Mouse (Mus musculus) forebrain, embryonic 10.5 days (tissue): ENCODE results near the gene Armc10. TPM values are rescaled to one million over a fixed set of nuclear protein-coding genes. Genes with fewer than 3 reads are reported as not detected.
A peak's percentile ranks its signal among the peaks of the same experiment; 100 is the strongest.

Source experiments
- DNase-seq: peaks from one replicate; pipeline ENCODE4 v3.0.0-alpha.2; 2017; ENCODE audit warnings: low spot score; ENCODE audit errors: extremely low spot score
- H3K27ac ChIP-seq: fragments of 300-500 bp; sonication (generic); 2 replicates; pipeline ENCODE4 v1.5.1; 2016; ENCODE audit warnings: mild to moderate bottlenecking
- H3K27me3 ChIP-seq: fragments of 300-500 bp; sonication (generic); 2 replicates; pipeline ENCODE4 v1.6.1; 2016; ENCODE audit warnings: mild to moderate bottlenecking; ENCODE audit not compliant: poor library complexity, severe bottlenecking
- H3K36me3 ChIP-seq: fragments of 300-500 bp; sonication (generic); replicated peaks from 2 replicates; pipeline ENCODE4 v1.6.1; 2016; ENCODE audit warnings: mild to moderate bottlenecking, moderate library complexity
- H3K4me1 ChIP-seq: fragments of 300-500 bp; sonication (generic); 2 replicates; pipeline ENCODE4 v1.6.1; 2016
- H3K4me3 ChIP-seq: fragments of 300-500 bp; sonication (generic); 2 replicates; pipeline ENCODE4 v1.5.1; 2016; ENCODE audit warnings: mild to moderate bottlenecking, moderate library complexity
- H3K9me3 ChIP-seq: fragments of 300-500 bp; sonication (generic); 2 replicates; pipeline ENCODE4 v1.6.1; 2016; ENCODE audit warnings: mild to moderate bottlenecking, moderate library complexity
- WGBS: fragments of 180-500 bp; shearing (Covaris S2); methylation state at CpG from one replicate; pipeline ENCODE4 v1.1.7; 2016; 5-methylcytosine and 5-hydroxymethylcytosine counted together
- polyA plus RNA-seq: library from polyadenylated mRNA; unstranded; fragments of >200 nt; fragmentation: Nextera tagmentation; extraction: Ambion mirVana; gene quantifications from 2 replicates; pipeline ENCODE4 v1.2.1, GENCODE M21; 2016

Gene Armc10
- polyA plus RNA-seq, 1 experiment from 2014 or later: 64.6 TPM

- Histone ChIP-seq H3K27ac (peak overlapping the region; percentile 94), H3K27me3 (peaks cover 20% of the 10 kb centered on the region), H3K9me3 (no peaks in the 10 kb centered on the region), H3K4me3 (peak overlapping the region; percentile 88), H3K36me3 (peaks cover 33% of the 10 kb centered on the region), H3K4me1 (peaks cover 23% of the 10 kb centered on the region)
- under 1% methylated on average over 25 of the region's 25 CpGs for WGBS
- no peak for DNase-seq
These were observed 499 bp downstream of the Armc10 start for GRCm38 (mm10) chr5:21646133-21646491.

- WGBS: 80% methylated on average over 2 of the region's 2 CpGs
- H3K4me1 ChIP-seq: peaks cover 13% of the 10 kb centered on the region
- H3K27ac ChIP-seq: no peak overlapping the region
- no peaks in the 10 kb centered on the region for H3K9me3 ChIP-seq
- no peaks in the 10 kb centered on the region for H3K27me3 ChIP-seq
- DNase-seq: no peak
- H3K36me3 ChIP-seq: peaks cover 77% of the 10 kb centered on the region
- no peak overlapping the region for H3K4me3 ChIP-seq
These were observed 5.1 kb downstream of the Armc10 start for GRCm38 (mm10) chr5:21650736-21651135.

GRCm38 (mm10) chr5:21651885-21652612, 6.4 kb downstream of the Armc10 start:
- Histone ChIP-seq H3K4me3 (no peak overlapping the region), H3K9me3 (no peaks in the 10 kb centered on the region), H3K27ac (no peak overlapping the region), H3K36me3 (peaks cover 86% of the 10 kb centered on the region), H3K27me3 (no peaks in the 10 kb centered on the region), H3K4me1 (peaks cover 6% of the 10 kb centered on the region)
- DNase-seq: no peak
- 92% methylated on average over 7 of the region's 7 CpGs for WGBS

- H3K36me3 ChIP-seq: peaks cover 92% of the 10 kb centered on the region
- H3K9me3 ChIP-seq: no peaks in the 10 kb centered on the region
- DNase-seq: no peak
- no peak overlapping the region for H3K4me3 ChIP-seq
- H3K27me3 ChIP-seq: no peaks in the 10 kb centered on the region
- 94% methylated on average over 9 of the region's 9 CpGs for WGBS
- no peak overlapping the region for H3K27ac ChIP-seq
- H3K4me1 ChIP-seq: 0 out of 2 replicates have a peak, but pooled peaks cover 3% of the 10 kb centered on the region
These were observed 11.3 kb downstream of the Armc10 start for GRCm38 (mm10) chr5:21656912-21657311.

GRCm38 (mm10) chr5:21658038-21658437, 12.4 kb downstream of the Armc10 start:
- WGBS: 91% methylated on average over 6 of the region's 6 CpGs
- no peak overlapping the region for H3K4me3 ChIP-seq
- H3K9me3 ChIP-seq: no peaks in the 10 kb centered on the region
- no peak overlapping the region for H3K27ac ChIP-seq
- H3K36me3 ChIP-seq: peaks cover 92% of the 10 kb centered on the region
- 0 out of 2 replicates have a peak, but pooled peaks cover 3% of the 10 kb centered on the region for H3K4me1 ChIP-seq
- no peaks in the 10 kb centered on the region for H3K27me3 ChIP-seq
- DNase-seq: no peak

DNA sequence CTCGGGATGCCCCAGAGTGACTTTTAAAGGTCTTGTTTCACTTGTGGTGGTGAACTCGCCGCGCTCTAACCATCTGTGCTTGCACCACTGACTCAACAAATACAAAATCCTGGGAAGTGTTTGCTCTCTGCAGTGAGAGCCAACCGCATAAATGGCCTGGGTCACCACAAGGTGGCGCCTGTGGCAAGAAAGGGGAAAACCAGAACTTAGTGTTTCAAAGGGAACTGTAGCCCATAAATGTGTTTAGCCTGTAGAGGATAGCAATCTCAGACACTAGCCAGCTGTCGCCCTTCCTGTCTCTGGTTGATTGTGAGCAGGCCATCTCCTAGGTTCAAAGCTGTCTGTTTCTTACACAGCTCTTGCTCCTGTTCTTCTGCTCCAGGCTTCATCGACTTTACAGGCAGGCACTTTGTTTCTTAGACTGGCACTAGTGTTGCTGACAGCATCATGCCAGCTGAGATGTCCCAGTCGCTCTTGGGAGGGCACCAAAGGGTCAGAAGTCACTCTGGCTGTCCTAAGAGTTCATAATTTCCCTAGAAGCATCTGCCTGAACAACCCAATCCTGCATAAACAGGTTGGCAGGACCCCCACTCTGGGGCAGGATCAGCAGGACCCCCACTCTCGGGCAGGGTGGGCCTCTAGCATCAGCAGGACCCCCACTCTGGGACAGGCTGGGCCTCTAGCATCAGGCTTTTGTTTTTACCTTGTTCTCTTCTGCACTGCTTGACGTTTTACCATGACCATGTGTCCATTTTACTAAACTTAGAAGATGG, 13.2 kb downstream of the Armc10 start:
- 0 out of 2 replicates have a peak, but pooled peaks cover 3% of the 10 kb centered on the region for H3K4me1 ChIP-seq
- peaks cover 92% of the 10 kb centered on the region for H3K36me3 ChIP-seq
- H3K9me3 ChIP-seq: no peaks in the 10 kb centered on the region
- H3K4me3 ChIP-seq: no peak overlapping the region
- H3K27ac ChIP-seq: peak overlapping the region; percentile 9; the same call in 1 of the 2 replicates
- DNase-seq: peak; percentile 75
- no peaks in the 10 kb centered on the region for H3K27me3 ChIP-seq
- 60% methylated on average over 11 of the region's 11 CpGs for WGBS

GRCm38 (mm10) chr5:21660850-21661249, 15.2 kb downstream of the Armc10 start:
- H3K9me3 ChIP-seq: no peaks in the 10 kb centered on the region
- no peak overlapping the region for H3K27ac ChIP-seq
- no peak overlapping the region for H3K4me3 ChIP-seq
- 93% methylated on average over 6 of the region's 6 CpGs for WGBS
- no peaks in the 10 kb centered on the region for H3K27me3 ChIP-seq
- DNase-seq: no peak
- H3K4me1 ChIP-seq: 0 out of 2 replicates have a peak, but pooled peaks cover 3% of the 10 kb centered on the region
- H3K36me3 ChIP-seq: peaks cover 94% of the 10 kb centered on the region

DNA sequence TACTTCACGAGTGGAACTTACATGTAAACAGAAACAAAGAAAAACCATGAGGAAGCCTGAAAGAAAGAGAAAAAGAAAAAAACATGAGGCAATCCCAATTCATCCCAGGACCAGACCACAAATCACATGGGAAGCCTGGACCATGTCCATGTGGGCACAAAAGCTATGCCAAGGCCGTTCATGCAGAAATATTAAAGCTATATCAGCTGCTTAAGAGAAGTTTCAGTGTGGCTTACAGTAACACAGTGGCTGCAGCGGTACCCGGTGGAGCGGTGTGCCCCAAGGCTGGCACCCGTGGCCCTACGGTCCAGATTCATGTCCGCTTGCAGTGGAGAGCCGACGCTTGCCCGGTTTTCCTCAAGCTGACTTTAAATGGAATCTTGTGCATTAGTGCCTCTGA, 17.5 kb downstream of the Armc10 start:
- no peak overlapping the region for H3K27ac ChIP-seq
- H3K27me3 ChIP-seq: no peaks in the 10 kb centered on the region
- DNase-seq: no peak
- peaks cover 8% of the 10 kb centered on the region; the same call in 1 of the 2 replicates for H3K4me1 ChIP-seq
- WGBS: 95% methylated on average over 11 of the region's 11 CpGs
- H3K36me3 ChIP-seq: peaks cover 78% of the 10 kb centered on the region
- H3K9me3 ChIP-seq: no peaks in the 10 kb centered on the region
- no peak overlapping the region for H3K4me3 ChIP-seq

DNA sequence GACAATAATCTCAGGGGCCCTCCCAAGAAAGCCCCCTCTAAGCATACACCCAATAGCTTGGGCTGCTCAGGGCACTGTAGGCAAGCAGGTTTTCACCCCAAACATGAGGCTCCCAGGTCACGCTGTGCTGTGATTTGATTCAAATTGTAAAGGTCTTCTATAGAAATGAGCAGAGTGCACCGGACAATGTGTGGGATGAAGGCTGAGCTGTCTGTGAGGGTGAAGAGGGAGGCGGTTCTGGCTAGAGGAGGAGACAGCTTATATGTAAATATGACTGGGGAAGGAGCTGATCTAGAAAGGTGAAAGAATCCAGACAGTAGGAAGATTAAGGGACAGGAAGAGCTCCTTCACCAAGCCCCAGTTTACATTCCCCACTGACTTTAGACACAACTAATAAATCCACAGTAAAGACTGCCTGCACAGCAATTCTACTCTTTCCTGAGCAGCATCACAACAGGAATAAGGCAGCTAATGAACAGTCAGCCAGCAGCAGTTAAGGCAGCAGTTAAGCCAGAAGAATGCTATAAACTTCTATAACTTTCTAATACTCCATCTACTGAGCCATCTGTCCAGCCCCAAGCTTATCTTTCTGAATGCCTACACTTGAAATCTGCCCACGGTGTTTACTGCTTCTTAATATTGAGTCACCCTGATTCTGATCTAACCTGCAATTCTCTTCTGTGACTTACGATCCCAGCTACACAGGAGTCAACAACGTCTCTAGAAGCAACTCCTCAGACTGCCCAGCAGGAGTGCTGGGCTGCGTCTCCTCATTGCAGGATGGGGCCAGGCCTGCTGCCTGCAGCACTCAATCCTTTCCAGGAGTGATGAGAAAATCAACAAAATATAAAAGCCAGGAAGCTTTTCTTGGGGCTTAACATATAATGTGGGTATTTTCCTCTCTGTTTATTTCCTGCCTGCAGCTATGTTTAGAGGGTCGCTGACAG, 21.9 kb downstream of the Armc10 start:
- no peaks in the 10 kb centered on the region for H3K9me3 ChIP-seq
- H3K27ac ChIP-seq: no peak overlapping the region
- WGBS: 71% methylated on average over 8 of the region's 8 CpGs
- H3K36me3 ChIP-seq: peaks cover 61% of the 10 kb centered on the region
- H3K27me3 ChIP-seq: no peaks in the 10 kb centered on the region
- peaks cover 5% of the 10 kb centered on the region; the same call in 1 of the 2 replicates for H3K4me1 ChIP-seq
- DNase-seq: no peak
- H3K4me3 ChIP-seq: no peak overlapping the region

DNA sequence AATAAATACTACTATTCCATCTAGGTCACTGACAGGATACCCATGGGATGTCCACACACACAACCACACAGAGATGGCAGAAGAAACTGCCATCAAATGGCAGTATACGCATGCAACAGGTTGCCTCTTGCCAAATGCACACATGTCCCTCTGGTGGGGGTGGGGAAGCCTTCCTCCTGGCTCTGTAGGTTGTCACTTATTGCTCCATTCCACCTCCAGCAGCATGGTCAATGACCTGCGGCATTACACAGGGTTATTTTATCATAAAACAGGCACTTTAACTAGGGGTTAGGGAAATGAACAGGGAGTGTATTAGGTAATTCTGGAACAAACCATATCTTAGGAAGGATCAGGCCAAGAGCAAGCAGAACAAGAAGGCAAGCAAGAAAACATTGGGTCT, 23.7 kb downstream of the Armc10 start:
- Histone ChIP-seq H3K4me3 (no peak overlapping the region), H3K36me3 (peaks cover 52% of the 10 kb centered on the region), H3K4me1 (peaks cover 14% of the 10 kb centered on the region; the same call in 1 of the 2 replicates), H3K9me3 (no peaks in the 10 kb centered on the region), H3K27ac (no peak overlapping the region), H3K27me3 (no peaks in the 10 kb centered on the region)
- 94% methylated on average over 2 of the region's 2 CpGs for WGBS
- DNase-seq: no peak

GRCm38 (mm10) chr5:21672812-21673635, 27.4 kb downstream of the Armc10 start:
- Histone ChIP-seq H3K27ac (peak overlapping the region; percentile 48; the same call in 1 of the 2 replicates), H3K27me3 (no peaks in the 10 kb centered on the region)

More at GRCm38 (mm10) chr5:21672812-21673635, 27.4 kb downstream of the Armc10 start:
- Histone ChIP-seq H3K4me3 (no peak overlapping the region), H3K9me3 (no peaks in the 10 kb centered on the region), H3K36me3 (peaks cover 70% of the 10 kb centered on the region), H3K4me1 (0 out of 2 replicates have a peak, but pooled peaks cover 9% of the 10 kb centered on the region)
- 69% methylated on average over 23 of the region's 23 CpGs for WGBS
- DNase-seq: no peak
